Mouse (Mus musculus): ENCODE results near the gene Tgif2. TPM values are rescaled to one million over a fixed set of nuclear protein-coding genes. Genes with fewer than 3 reads are reported as not detected.
"Not testable (repeated sequence)": the region's sequence is repeated elsewhere in the genome, so short reads cannot be mapped to it uniquely, and the experiment has no call there.

Tgif2 gene
- polyA plus RNA-seq, 1 experiment from 2014 or later = 11.2 TPM

DNA sequence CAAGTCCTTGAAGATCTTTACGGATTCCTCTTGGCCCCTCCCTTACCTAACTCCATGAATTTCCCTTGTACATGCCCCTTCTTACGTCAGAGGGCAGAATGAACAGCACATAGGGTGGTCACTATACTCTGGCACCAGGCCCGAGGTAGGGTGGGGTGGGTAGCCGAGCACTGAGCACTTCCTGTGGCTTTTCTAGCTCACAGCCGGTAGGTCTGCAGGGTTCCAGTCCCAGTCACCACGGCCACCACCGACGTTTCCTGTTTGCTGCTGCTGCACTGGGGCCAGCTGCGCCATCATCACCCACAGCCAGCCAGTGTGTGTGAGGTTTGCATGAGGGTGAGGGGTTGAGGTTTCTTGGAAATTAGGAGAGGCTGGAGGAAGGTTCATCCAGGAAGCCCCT is 37.9 kb downstream of the Tgif2 start:
- no peak overlapping the region for H3K4me2 ChIP-seq (ENCODE audit: low read depth, low read length)
- H3K9me3 ChIP-seq (ENCODE audit: control insufficient read depth, low read length) = no peaks in the 10 kb centered on the region
- peaks cover 19% of the 10 kb centered on the region; the same call in 1 of the 2 replicates for H3K36me3 ChIP-seq (ENCODE audit: control insufficient read depth, insufficient read depth, low read length)
- no peak overlapping the region for H3K4me3 ChIP-seq (ENCODE audit: low read depth, low read length)
- no peaks in the 10 kb centered on the region for H3K27me3 ChIP-seq (ENCODE audit: control insufficient read depth, insufficient read depth, low read length)
- WGBS = 46% methylated on average over 9 of the region's 9 CpGs
- H3K9ac ChIP-seq (replicated peaks; ENCODE audit: low read depth, low read length) = no peak overlapping the region
- H3K4me1 ChIP-seq (ENCODE audit: control insufficient read depth, insufficient read depth, low read length) = no peaks in the 10 kb centered on the region
- ATAC-seq (ENCODE audit: low read depth) = no peak
- no peak overlapping the region for H3K27ac ChIP-seq (ENCODE audit: low read depth, low read length)

DNA sequence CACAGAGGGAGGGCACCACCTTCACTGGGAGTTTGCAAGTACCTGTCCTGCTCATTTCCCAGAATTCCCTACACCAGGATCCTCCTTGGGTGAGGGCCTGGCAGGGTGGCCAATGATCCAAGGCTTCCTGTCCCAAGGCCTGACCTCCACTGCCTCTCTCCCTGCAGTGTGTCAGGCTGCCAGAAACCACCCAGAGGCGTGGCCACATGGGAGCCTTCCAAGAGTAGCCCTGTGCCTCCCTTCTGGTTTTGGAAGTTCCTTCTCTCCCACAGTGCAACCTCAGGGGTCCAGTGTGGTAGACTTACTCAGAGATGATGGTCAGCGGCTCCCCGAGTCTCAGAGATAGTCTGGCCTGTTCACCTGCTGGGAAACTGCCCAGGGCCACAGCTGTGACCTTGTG is 39.7 kb downstream of the Tgif2 start:
- no peaks in the 10 kb centered on the region for H3K4me1 ChIP-seq (ENCODE audit: control insufficient read depth, insufficient read depth, low read length)
- H3K36me3 ChIP-seq (ENCODE audit: control insufficient read depth, insufficient read depth, low read length) = peaks cover 1% of the 10 kb centered on the region; the same call in 1 of the 2 replicates
- no peaks in the 10 kb centered on the region for H3K27me3 ChIP-seq (ENCODE audit: control insufficient read depth, insufficient read depth, low read length)
- WGBS = 76% methylated on average over 3 of the region's 3 CpGs
- no peak overlapping the region for H3K4me2 ChIP-seq (ENCODE audit: low read depth, low read length)
- ATAC-seq (ENCODE audit: low read depth) = no peak
- no peak overlapping the region for H3K27ac ChIP-seq (ENCODE audit: low read depth, low read length)
- H3K9me3 ChIP-seq (ENCODE audit: control insufficient read depth, low read length) = no peaks in the 10 kb centered on the region
- H3K9ac ChIP-seq (replicated peaks; ENCODE audit: low read depth, low read length) = no peak overlapping the region
- H3K4me3 ChIP-seq (ENCODE audit: low read depth, low read length) = no peak overlapping the region

- no peak for ATAC-seq (ENCODE audit: low read depth)
- no peak overlapping the region for H3K27ac ChIP-seq (ENCODE audit: low read depth, low read length)
- no peaks in the 10 kb centered on the region for H3K4me1 ChIP-seq (ENCODE audit: control insufficient read depth, insufficient read depth, low read length)
- whole genome bisulfite sequencing = 41% methylated on average over 10 of the region's 10 CpGs
- H3K9me3 ChIP-seq (ENCODE audit: control insufficient read depth, low read length) = no peaks in the 10 kb centered on the region
- H3K9ac ChIP-seq (replicated peaks; ENCODE audit: low read depth, low read length) = no peak overlapping the region
- no peaks in the 10 kb centered on the region for H3K36me3 ChIP-seq (ENCODE audit: control insufficient read depth, insufficient read depth, low read length)
- H3K27me3 ChIP-seq (ENCODE audit: control insufficient read depth, insufficient read depth, low read length) = no peaks in the 10 kb centered on the region
- H3K4me3 ChIP-seq (ENCODE audit: low read depth, low read length) = no peak overlapping the region
- no peak overlapping the region for H3K4me2 ChIP-seq (ENCODE audit: low read depth, low read length)
Observed at GRCm38 (mm10) chr2:156882431-156883001, 42.7 kb downstream of the Tgif2 start.

DNA sequence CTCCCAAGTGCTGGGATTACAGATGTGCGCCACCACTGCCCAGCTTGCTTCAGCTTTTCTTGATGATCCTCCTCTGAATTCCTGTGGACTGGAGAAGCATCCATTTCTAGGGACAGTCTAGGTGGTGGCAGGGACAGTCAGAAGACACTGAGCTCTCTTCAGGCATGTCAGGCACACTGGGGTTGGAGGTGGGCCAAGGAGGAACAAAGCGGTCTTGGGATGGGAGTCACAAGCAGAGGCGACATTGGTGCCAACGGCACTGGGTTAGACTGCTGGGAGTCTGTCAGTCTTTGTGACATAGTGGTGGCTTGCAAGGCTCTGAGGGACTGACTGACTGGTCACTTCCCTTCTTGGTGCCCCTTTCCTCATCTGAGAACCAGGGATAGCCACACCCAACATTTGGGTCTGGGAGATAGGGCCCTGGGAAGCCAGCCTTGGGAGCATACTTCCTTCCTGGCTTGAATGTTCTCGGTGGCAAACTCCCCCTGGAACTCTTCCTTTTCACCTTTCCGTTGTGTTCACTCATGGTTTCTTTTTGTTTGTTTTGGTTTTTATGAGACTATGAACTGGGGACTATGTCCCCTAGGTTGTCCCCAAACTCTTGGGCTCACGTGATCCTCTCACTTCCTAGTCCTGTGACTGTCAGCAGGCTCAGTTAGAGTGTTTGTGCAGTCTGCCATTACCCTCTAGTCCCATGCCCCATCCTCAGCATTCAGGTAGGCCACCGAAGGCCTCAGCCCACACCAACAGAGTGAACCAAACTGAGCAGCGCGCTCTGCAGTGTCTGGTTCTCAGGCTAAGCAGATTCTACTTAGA is 44.8 kb downstream of the Tgif2 start:
- 91% methylated on average over 10 of the region's 10 CpGs for WGBS
- H3K27ac ChIP-seq (ENCODE audit: low read depth, low read length) = no peak overlapping the region
- no peaks in the 10 kb centered on the region for H3K36me3 ChIP-seq (ENCODE audit: control insufficient read depth, insufficient read depth, low read length)

GRCm38 (mm10) chr2:156885666-156886065 is 45.9 kb downstream of the Tgif2 start:
- not testable (repeated sequence) for H3K4me2 ChIP-seq (ENCODE audit: low read depth, low read length); ATAC-seq (ENCODE audit: low read depth); H3K9me3 ChIP-seq (ENCODE audit: control insufficient read depth, low read length); H3K27ac ChIP-seq (ENCODE audit: low read depth, low read length); H3K4me1 ChIP-seq (ENCODE audit: control insufficient read depth, insufficient read depth, low read length); H3K36me3 ChIP-seq (ENCODE audit: control insufficient read depth, insufficient read depth, low read length); H3K27me3 ChIP-seq (ENCODE audit: control insufficient read depth, insufficient read depth, low read length); H3K4me3 ChIP-seq (ENCODE audit: low read depth, low read length); H3K9ac ChIP-seq (replicated peaks; ENCODE audit: low read depth, low read length)
- 78% methylated on average over 2 of the region's 2 CpGs for WGBS

More for the DNA sequence above, 44.8 kb downstream of the Tgif2 start:
- no peak overlapping the region for H3K4me3 ChIP-seq (ENCODE audit: low read depth, low read length)
- no peak overlapping the region for H3K4me2 ChIP-seq (ENCODE audit: low read depth, low read length)
- no peaks in the 10 kb centered on the region for H3K4me1 ChIP-seq (ENCODE audit: control insufficient read depth, insufficient read depth, low read length)
- H3K27me3 ChIP-seq (ENCODE audit: control insufficient read depth, insufficient read depth, low read length) = no peaks in the 10 kb centered on the region
- H3K9me3 ChIP-seq (ENCODE audit: control insufficient read depth, low read length) = no peaks in the 10 kb centered on the region
- ATAC-seq (ENCODE audit: low read depth) = no peak
- H3K9ac ChIP-seq (replicated peaks; ENCODE audit: low read depth, low read length) = no peak overlapping the region

- no peak for ATAC-seq (ENCODE audit: low read depth)
- Histone ChIP-seq H3K27ac (ENCODE audit: low read depth, low read length) (no peak overlapping the region), H3K36me3 (ENCODE audit: control insufficient read depth, insufficient read depth, low read length) (no peaks in the 10 kb centered on the region), H3K27me3 (ENCODE audit: control insufficient read depth, insufficient read depth, low read length) (no peaks in the 10 kb centered on the region), H3K4me2 (ENCODE audit: low read depth, low read length) (no peak overlapping the region), H3K9ac (replicated peaks; ENCODE audit: low read depth, low read length) (no peak overlapping the region), H3K9me3 (ENCODE audit: control insufficient read depth, low read length) (no peaks in the 10 kb centered on the region), H3K4me1 (ENCODE audit: control insufficient read depth, insufficient read depth, low read length) (no peaks in the 10 kb centered on the region), H3K4me3 (ENCODE audit: low read depth, low read length) (no peak overlapping the region)
- WGBS = 84% methylated on average over 10 of the region's 10 CpGs
Observed at GRCm38 (mm10) chr2:156886084-156886631, 46.4 kb downstream of the Tgif2 start.

DNA sequence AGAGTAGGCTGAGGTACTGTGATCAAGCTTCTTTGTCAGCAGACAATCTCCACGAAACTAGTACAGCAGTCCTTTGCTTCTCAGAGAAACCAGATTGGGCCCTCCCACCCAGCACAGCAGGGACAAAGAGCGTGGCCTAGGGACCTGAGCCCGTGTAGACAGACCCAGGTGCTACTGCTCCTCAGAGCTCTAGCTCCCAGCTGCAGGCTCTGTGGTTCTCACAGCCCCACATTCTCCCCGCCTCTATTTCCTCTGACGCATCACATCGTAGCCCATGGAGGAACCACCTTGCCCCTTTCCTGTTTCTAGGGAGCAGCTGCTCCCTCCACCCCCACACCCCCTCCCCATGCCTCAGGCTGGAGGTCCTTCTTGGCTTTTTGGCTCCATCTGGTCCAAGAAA is 47.2 kb downstream of the Tgif2 start, which contains the start of gene Sla2:
Gene Sla2, minus strand, starts transcription at position 176 of the 400 bp plus-strand sequence.
- no peak within 1 kb of the TSS for H3K4me3 ChIP-seq (ENCODE audit: low read depth, low read length)
- WGBS = 75% methylated on average over 6 of the region's 6 CpGs
- H3K27ac ChIP-seq (ENCODE audit: low read depth, low read length) = no peak within 1 kb of the TSS
- H3K9me3 ChIP-seq (ENCODE audit: control insufficient read depth, low read length) = no peaks in the 10 kb centered on the region
- no peaks in the 10 kb centered on the region for H3K36me3 ChIP-seq (ENCODE audit: control insufficient read depth, insufficient read depth, low read length)
- 0 out of 2 replicates have a peak, but pooled peaks cover 3% of the 10 kb centered on the region for H3K4me1 ChIP-seq (ENCODE audit: control insufficient read depth, insufficient read depth, low read length)
- ATAC-seq (ENCODE audit: low read depth) = no peak
- H3K9ac ChIP-seq (replicated peaks; ENCODE audit: low read depth, low read length) = no peak within 1 kb of the TSS
- no peak within 1 kb of the TSS for H3K4me2 ChIP-seq (ENCODE audit: low read depth, low read length)
- H3K27me3 ChIP-seq (ENCODE audit: control insufficient read depth, insufficient read depth, low read length) = no peaks in the 10 kb centered on the region

GRCm38 (mm10) chr2:156888490-156888889 is 48.7 kb downstream of the Tgif2 start:
- H3K9ac ChIP-seq (replicated peaks; ENCODE audit: low read depth, low read length) = no peak overlapping the region
- H3K4me1 ChIP-seq (ENCODE audit: control insufficient read depth, insufficient read depth, low read length) = 0 out of 2 replicates have a peak, but pooled peaks cover 4% of the 10 kb centered on the region
- H3K27ac ChIP-seq (ENCODE audit: low read depth, low read length) = no peak overlapping the region
- no peaks in the 10 kb centered on the region for H3K9me3 ChIP-seq (ENCODE audit: control insufficient read depth, low read length)
- no peaks in the 10 kb centered on the region for H3K36me3 ChIP-seq (ENCODE audit: control insufficient read depth, insufficient read depth, low read length)
- no peak for ATAC-seq (ENCODE audit: low read depth)
- WGBS = 76% methylated on average over 3 of the region's 3 CpGs
- H3K27me3 ChIP-seq (ENCODE audit: control insufficient read depth, insufficient read depth, low read length) = no peaks in the 10 kb centered on the region
- H3K4me3 ChIP-seq (ENCODE audit: low read depth, low read length) = no peak overlapping the region
- H3K4me2 ChIP-seq (ENCODE audit: low read depth, low read length) = no peak overlapping the region

DNA sequence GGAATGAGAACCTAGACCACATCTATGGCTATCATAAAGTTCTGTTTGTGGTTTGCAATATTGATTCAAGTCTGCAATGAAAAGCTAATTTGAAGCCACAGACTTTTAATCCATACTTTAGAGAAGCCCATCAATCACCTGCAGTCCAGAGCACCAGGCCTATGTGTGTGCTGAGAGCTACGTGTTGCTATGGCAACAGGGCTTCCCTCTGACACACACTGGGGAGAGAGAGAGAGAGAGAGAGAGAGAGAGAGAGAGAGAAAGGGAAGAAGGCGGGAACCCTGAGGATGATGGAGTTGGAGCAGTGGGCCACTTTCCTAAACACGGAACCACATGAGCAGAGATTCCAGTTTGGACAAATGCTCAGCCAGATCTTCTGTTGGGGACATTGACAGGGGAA is 52.4 kb downstream of the Tgif2 start:
- ATAC-seq (ENCODE audit: low read depth) = peak; percentile 63; the same call in 1 of the 2 replicates

More for the DNA sequence above, 52.4 kb downstream of the Tgif2 start:
- H3K4me3 ChIP-seq (ENCODE audit: low read depth, low read length) = no peak overlapping the region
- 0 out of 2 replicates have a peak, but pooled peaks cover 4% of the 10 kb centered on the region for H3K4me1 ChIP-seq (ENCODE audit: control insufficient read depth, insufficient read depth, low read length)
- 15% methylated on average over 3 of the region's 3 CpGs for WGBS
- H3K27ac ChIP-seq (ENCODE audit: low read depth, low read length) = no peak overlapping the region
- H3K27me3 ChIP-seq (ENCODE audit: control insufficient read depth, insufficient read depth, low read length) = no peaks in the 10 kb centered on the region
- no peak overlapping the region for H3K9ac ChIP-seq (replicated peaks; ENCODE audit: low read depth, low read length)
- H3K9me3 ChIP-seq (ENCODE audit: control insufficient read depth, low read length) = no peaks in the 10 kb centered on the region
- H3K4me2 ChIP-seq (ENCODE audit: low read depth, low read length) = no peak overlapping the region
- H3K36me3 ChIP-seq (ENCODE audit: control insufficient read depth, insufficient read depth, low read length) = no peaks in the 10 kb centered on the region
